Mouse (Mus musculus): ENCODE results near the gene Gm20388.

DNA sequence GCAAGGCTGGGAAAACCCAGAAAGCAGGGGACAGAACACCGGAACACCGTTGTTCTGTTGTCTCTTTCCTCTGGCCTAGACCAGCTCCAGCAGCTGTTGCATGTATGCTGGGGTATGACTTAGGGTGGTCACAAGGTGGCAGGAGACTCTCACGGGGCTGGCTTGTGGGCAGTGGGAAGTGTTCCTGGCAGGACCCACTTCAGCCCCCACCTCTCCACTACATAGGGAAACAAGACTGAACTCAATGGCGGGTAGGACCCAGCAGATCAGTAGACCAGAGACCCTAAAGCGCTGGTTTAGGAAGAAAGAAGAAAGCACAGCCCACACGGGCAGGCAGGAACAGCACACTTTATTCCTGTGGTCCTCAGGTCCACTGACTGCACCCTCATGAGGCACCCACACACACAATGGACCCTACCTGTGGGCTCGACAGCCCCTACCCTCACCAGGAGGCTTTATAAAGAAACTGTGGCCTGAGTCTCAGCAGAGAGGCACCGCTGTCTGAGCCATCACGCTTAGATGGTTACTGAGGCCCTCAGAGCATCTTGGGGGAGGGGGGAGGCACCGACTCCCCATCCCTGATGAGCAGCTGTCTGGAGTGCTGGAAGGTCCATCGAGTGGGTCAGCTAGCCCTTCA is 2522.7 kb downstream of the Gm20388 start:
- no peak; the same call in 1 of the 2 replicates for TF ChIP-seq CTCF (conservative IDR thresholded peaks at IDR 0.05; ENCODE audit: insufficient read depth, insufficient read length, low read depth, low read length)
- no peak for TF ChIP-seq POLR2A (IDR thresholded peaks at IDR 0.05; ENCODE audit: low read depth, low read length)

Measured in kidney, adult 2 months (tissue).